Mouse (Mus musculus) CH12.LX (cell line): ENCODE measurements around the gene Elavl4. TPM values are rescaled to one million over a fixed set of nuclear protein-coding genes. Genes with fewer than 3 reads are reported as not detected.

ENCODE experiments used
- DNase-seq: peaks from one replicate; pipeline ENCODE4 v3.0.0-alpha.2; 2013; ENCODE audit errors: extremely low read depth
- H3K27ac ChIP-seq: 2 replicates; pipeline ENCODE4 v1.5.1; 2012; ENCODE audit warnings: low read depth, mild to moderate bottlenecking, control low read depth, moderate library complexity; ENCODE audit not compliant: insufficient read depth
- H3K27me3 ChIP-seq: replicated peaks from 2 replicates; pipeline ENCODE3; 2012; ENCODE audit warnings: inconsistent platforms
- H3K36me3 ChIP-seq, 2 experiments: replicated peaks in 1 of 2; 2 replicates each; pipeline versions ENCODE3 to v1.6.1; 2012; ENCODE audit warnings: inconsistent platforms in 1 of 2, low read length in 1 of 2, mild to moderate bottlenecking in 1 of 2, mixed read lengths in 1 of 2, moderate library complexity in 1 of 2; ENCODE audit not compliant: control insufficient read depth in 1 of 2, insufficient read depth in 1 of 2
- H3K4me1 ChIP-seq, 2 experiments: 2 replicates each; pipeline ENCODE4 v1.6.1; 2012; ENCODE audit warnings: inconsistent platforms in 1 of 2, moderate library complexity in 1 of 2; ENCODE audit not compliant: insufficient read depth in 2 of 2, control insufficient read depth in 1 of 2
- H3K4me2 ChIP-seq: 2 replicates; pipeline ENCODE4 v1.6.1; 2012; ENCODE audit warnings: low read depth, mild to moderate bottlenecking, control low read depth; ENCODE audit not compliant: poor library complexity, insufficient read depth, severe bottlenecking
- H3K4me3 ChIP-seq, 3 experiments: fragments of 150-350 bp in 1 of 3; sonication (generic) in 1 of 3; replicated peaks in 1 of 3; 2 replicates each; pipeline versions ENCODE3 to v1.5.1; 2011 to 2012; ENCODE audit warnings: low read depth in 2 of 3, low read length in 2 of 3, mild to moderate bottlenecking in 2 of 3, moderate library complexity in 2 of 3, control low read depth in 1 of 3, improper control_type of control experiment in 1 of 3, inconsistent platforms in 1 of 3, mixed read lengths in 1 of 3; ENCODE audit not compliant: poor library complexity in 1 of 3
- H3K79me2 ChIP-seq: replicated peaks from 2 replicates; pipeline ENCODE4 v1.6.1; 2012; ENCODE audit warnings: mild to moderate bottlenecking, moderate library complexity; ENCODE audit not compliant: control insufficient read depth, poor library complexity, insufficient read depth, severe bottlenecking; ENCODE audit errors: extremely low read depth
- H3K9ac ChIP-seq: 2 replicates; pipeline ENCODE4 v1.6.1; 2012; ENCODE audit warnings: low read depth, mild to moderate bottlenecking, control low read depth, moderate library complexity; ENCODE audit not compliant: insufficient read depth
- H3K9me3 ChIP-seq: replicated peaks from 2 replicates; pipeline ENCODE3; 2012; ENCODE audit warnings: low read length, inconsistent platforms, mixed read lengths
- BHLHE40 ChIP-seq: IDR thresholded peaks from 2 replicates; pipeline ENCODE4 v1.6.1; 2011; ENCODE audit warnings: mild to moderate bottlenecking, low read depth, low read length, improper control_type of control experiment
- CHD1 ChIP-seq: IDR thresholded peaks from 2 replicates; pipeline ENCODE4 v1.6.1; 2012; ENCODE audit warnings: low read depth, low read length, improper control_type of control experiment, inconsistent platforms
- CHD2 ChIP-seq: IDR thresholded peaks from 2 replicates; pipeline ENCODE4 v1.6.1; 2011; ENCODE audit warnings: low read length, improper control_type of control experiment
- EP300 ChIP-seq: IDR thresholded peaks from 2 replicates; pipeline ENCODE4 v1.6.1; 2011; ENCODE audit warnings: low read length, improper control_type of control experiment
- HCFC1 ChIP-seq: IDR thresholded peaks from 2 replicates; pipeline ENCODE4 v1.6.1; 2012; ENCODE audit warnings: low read depth, mild to moderate bottlenecking, inconsistent platforms, low read length, improper control_type of control experiment
- IRF4 ChIP-seq: IDR thresholded peaks from 2 replicates; pipeline ENCODE4 v1.6.1; 2014; ENCODE audit warnings: low read depth, mild to moderate bottlenecking, inconsistent platforms, low read length, improper control_type of control experiment
- JUND ChIP-seq: conservative IDR thresholded peaks from 2 replicates; pipeline ENCODE4 v1.6.1; 2011; ENCODE audit warnings: low read depth, low read length, improper control_type of control experiment
- MAFK ChIP-seq: IDR thresholded peaks from 2 replicates; pipeline ENCODE4 v1.6.1; 2011; ENCODE audit warnings: low read length, improper control_type of control experiment; ENCODE audit not compliant: insufficient replicate concordance
- MAX ChIP-seq: IDR thresholded peaks from 2 replicates; pipeline ENCODE4 v1.6.1; 2011; ENCODE audit warnings: low read length, improper control_type of control experiment
- MAZ ChIP-seq: IDR thresholded peaks from 2 replicates; pipeline ENCODE4 v1.6.1; 2012; ENCODE audit warnings: low read depth, mild to moderate bottlenecking, inconsistent platforms, low read length, improper control_type of control experiment, moderate library complexity
- MEF2A ChIP-seq: IDR thresholded peaks from 2 replicates; pipeline ENCODE4 v1.6.1; 2014; ENCODE audit warnings: low read depth, mild to moderate bottlenecking, inconsistent platforms, low read length, improper control_type of control experiment, borderline replicate concordance
- MYC ChIP-seq: IDR thresholded peaks from 2 replicates; pipeline ENCODE4 v1.6.1; 2011; ENCODE audit warnings: low read depth, mild to moderate bottlenecking, improper control_type of control experiment, low read length
- NRF1 ChIP-seq: IDR thresholded peaks from 2 replicates; pipeline ENCODE4 v1.6.1; 2014; ENCODE audit warnings: low read depth, mild to moderate bottlenecking, inconsistent platforms, low read length, improper control_type of control experiment, moderate library complexity
- RAD21 ChIP-seq: IDR thresholded peaks from 2 replicates; pipeline ENCODE4 v1.6.1; 2011; ENCODE audit warnings: low read depth, mild to moderate bottlenecking, low read length, improper control_type of control experiment, moderate library complexity
- RCOR1 ChIP-seq: conservative IDR thresholded peaks from 2 replicates; pipeline ENCODE4 v1.6.1; 2012; ENCODE audit warnings: low read depth, mild to moderate bottlenecking, inconsistent platforms, low read length, improper control_type of control experiment
- SIN3A ChIP-seq: IDR thresholded peaks from 2 replicates; pipeline ENCODE4 v1.6.1; 2012; ENCODE audit warnings: low read length, improper control_type of control experiment, inconsistent platforms
- UBTF ChIP-seq: IDR thresholded peaks from 2 replicates; pipeline ENCODE4 v1.6.1; 2012; ENCODE audit warnings: low read depth, mild to moderate bottlenecking, inconsistent platforms, low read length, improper control_type of control experiment, moderate library complexity
- USF1 ChIP-seq: IDR thresholded peaks from 2 replicates; pipeline ENCODE4 v1.6.1; 2014; ENCODE audit warnings: low read depth, mild to moderate bottlenecking, inconsistent platforms, low read length, improper control_type of control experiment
- USF2 ChIP-seq: conservative IDR thresholded peaks from 2 replicates; pipeline ENCODE4 v1.6.1; 2011; ENCODE audit warnings: low read depth, low read length, improper control_type of control experiment
- ZMIZ1 ChIP-seq: IDR thresholded peaks from 2 replicates; pipeline ENCODE4 v1.6.1; 2012; ENCODE audit warnings: low read depth, mild to moderate bottlenecking, inconsistent platforms, low read length, improper control_type of control experiment
- ZNF384 ChIP-seq: IDR thresholded peaks from 2 replicates; pipeline ENCODE4 v1.6.1; 2012; ENCODE audit warnings: low read depth, low read length, improper control_type of control experiment, inconsistent platforms
- dilution Hi-C: fragments of 300-500 bp; cut with MboI; formaldehyde crosslinking; loops from 2 replicates; pipeline ENCODE4 v1.14.3; 2020; ENCODE audit warnings: low sequenced_read_pairs; ENCODE audit not compliant: extremely low pct_unique_long_range_greater_than_20kb, extremely low pct_ligation_motif_present
- in situ Hi-C: fragments of 300-500 bp; cut with MboI; formaldehyde crosslinking; loops from 3 replicates; pipeline ENCODE4 v1.14.3; 2019; ENCODE audit warnings: low sequenced_read_pairs, low pct_ligation_motif_present, low pct_unique_long_range_greater_than_20kb, mixed read lengths
- polyA plus RNA-seq: library from polyadenylated mRNA; unstranded; fragments of >175 nt; gene quantifications from 2 replicates; pipeline ENCODE4 v1.2.1, GENCODE M21; 2012; ENCODE audit warnings: low read depth; ENCODE audit not compliant: insufficient read length
- total RNA-seq, 2 experiments: library from RNA; depleted of rRNA; stranded (reverse); fragments of 300-350 nt in 1 of 2; fragments of >200 nt in 1 of 2; gene quantifications; 2 replicates each; pipeline ENCODE4 v1.2.3; 2012 to 2014

The Elavl4 gene
- total and polyA plus RNA-seq, 3 experiments, result not detected

- no peak overlapping the region for H3K27ac ChIP-seq
- H3K4me3 ChIP-seq, result no peak overlapping the region
- in situ Hi-C loops, result no loop called here
- dilution Hi-C loops, result no loop called here
- H3K9me3 ChIP-seq, result no peaks in the 10 kb centered on the region
- no peaks in the 10 kb centered on the region for H3K36me3 ChIP-seq
- DNase-seq, result no peak
- no peak for TF ChIP-seq SIN3A
- no peak for TF ChIP-seq ZMIZ1
- no peak for TF ChIP-seq NRF1
- no peak for TF ChIP-seq CHD2
- TF ChIP-seq MAZ, result no peak
- TF ChIP-seq MAX, result no peak
- no peak for TF ChIP-seq RCOR1
- no peak for TF ChIP-seq EP300
- TF ChIP-seq RAD21, result no peak
- TF ChIP-seq BHLHE40, result no peak
- no peak for TF ChIP-seq CHD1
- no peak for TF ChIP-seq JUND
- no peak for TF ChIP-seq MYC
- no peak for TF ChIP-seq IRF4
- TF ChIP-seq USF1, result no peak
- TF ChIP-seq MEF2A, result no peak
- no peak for TF ChIP-seq ZNF384
- no peak for TF ChIP-seq HCFC1
- no peaks in the 10 kb centered on the region for H3K79me2 ChIP-seq
- H3K27me3 ChIP-seq, result peaks cover 4% of the 10 kb centered on the region
- H3K4me1 ChIP-seq, result no peaks in the 10 kb centered on the region
- H3K9ac ChIP-seq, result no peak overlapping the region
- H3K4me2 ChIP-seq, result no peak overlapping the region
Measured at GRCm38 (mm10) chr4:110201680-110202079, 150.0 kb downstream of the Elavl4 start.

- no peak for DNase-seq
- H3K36me3 ChIP-seq, result no peaks in the 10 kb centered on the region
- no peak overlapping the region for H3K9ac ChIP-seq
- in situ Hi-C loops (no loop called here), dilution Hi-C loops (no loop called here)
- H3K27me3 ChIP-seq, result peaks cover 4% of the 10 kb centered on the region
- TF ChIP-seq CHD1, result no peak
- TF ChIP-seq MAX, result no peak
- no peak for TF ChIP-seq MYC
- TF ChIP-seq USF2, result no peak
- no peak for TF ChIP-seq UBTF
- TF ChIP-seq RAD21, result no peak
- no peak for TF ChIP-seq MAFK
- H3K27ac ChIP-seq, result no peak overlapping the region
- H3K4me3 ChIP-seq, result no peak overlapping the region
- no peak overlapping the region for H3K4me2 ChIP-seq
- no peaks in the 10 kb centered on the region for H3K4me1 ChIP-seq
- H3K79me2 ChIP-seq, result no peaks in the 10 kb centered on the region
- no peaks in the 10 kb centered on the region for H3K9me3 ChIP-seq
Measured at GRCm38 (mm10) chr4:110199897-110200296, 151.8 kb downstream of the Elavl4 start.
